Mouse (Mus musculus) cortical plate, adult 2 months (tissue): ENCODE results near the gene Rgs6. TPM values are rescaled to one million over a fixed set of nuclear protein-coding genes. Genes with fewer than 3 reads are reported as not detected.

Experiments
- H3K27ac ChIP-seq: fragments of 200-500 bp; 2 replicates; pipeline ENCODE4 v1.5.1; 2012; ENCODE audit warnings: low read length, control low read depth, inconsistent platforms; ENCODE audit not compliant: insufficient read depth
- H3K4me1 ChIP-seq: fragments of 200-500 bp; 2 replicates; pipeline ENCODE4 v1.6.1; 2011; ENCODE audit warnings: low read length; ENCODE audit not compliant: control insufficient read depth, insufficient read depth
- H3K4me3 ChIP-seq: fragments of 200-500 bp; 2 replicates; pipeline ENCODE4 v1.5.1; 2011; ENCODE audit warnings: mild to moderate bottlenecking, low read length, control low read depth; ENCODE audit not compliant: insufficient read depth
- CTCF ChIP-seq: fragments of 200-500 bp; IDR thresholded peaks from 2 replicates; pipeline ENCODE4 v1.5.1; 2011; ENCODE audit warnings: mild to moderate bottlenecking, control low read depth, low read length; ENCODE audit not compliant: insufficient read depth; ENCODE audit errors: extremely low read depth
- POLR2A ChIP-seq: fragments of 200-500 bp; IDR thresholded peaks from 2 replicates; pipeline ENCODE4 v1.6.1; 2011; ENCODE audit warnings: mild to moderate bottlenecking, low read length, control low read depth; ENCODE audit not compliant: insufficient read depth; ENCODE audit errors: extremely low read depth
- polyA plus RNA-seq: library from polyadenylated mRNA; depleted of rRNA; stranded (reverse); fragments of >200 nt; gene quantifications from 2 replicates; pipeline ENCODE4 v1.2.3, GENCODE M21; 2012

The Rgs6 gene
- polyA plus RNA-seq, 1 experiment = 40.0 TPM

GRCm38 (mm10) chr12:83050514-83050913 is 462.4 kb downstream of the Rgs6 start:
- TF ChIP-seq CTCF (no peak), POLR2A (no peak)
- Histone ChIP-seq H3K27ac (no peak overlapping the region), H3K4me3 (no peak overlapping the region), H3K4me1 (0 out of 2 replicates have a peak, but pooled peaks cover 2% of the 10 kb centered on the region)

- no peak overlapping the region for H3K27ac ChIP-seq
- 0 out of 2 replicates have a peak, but pooled peaks cover 2% of the 10 kb centered on the region for H3K4me1 ChIP-seq
- H3K4me3 ChIP-seq = no peak overlapping the region
- no peak for TF ChIP-seq CTCF
- TF ChIP-seq POLR2A = no peak
Observed at GRCm38 (mm10) chr12:83052391-83052790, 464.3 kb downstream of the Rgs6 start.

- H3K4me1 ChIP-seq = no peaks in the 10 kb centered on the region
- H3K27ac ChIP-seq = no peak overlapping the region
- H3K4me3 ChIP-seq = no peak overlapping the region
- TF ChIP-seq CTCF (no peak), POLR2A (no peak)
Observed at GRCm38 (mm10) chr12:83055690-83056089, 467.6 kb downstream of the Rgs6 start.

GRCm38 (mm10) chr12:83066426-83066825 is 478.3 kb downstream of the Rgs6 start:
- H3K4me3 ChIP-seq = no peak overlapping the region
- H3K4me1 ChIP-seq = no peaks in the 10 kb centered on the region
- H3K27ac ChIP-seq = no peak overlapping the region
- TF ChIP-seq CTCF (no peak), POLR2A (no peak)

- no peak for TF ChIP-seq CTCF
- no peak for TF ChIP-seq POLR2A
- H3K4me1 ChIP-seq = no peaks in the 10 kb centered on the region
- no peak overlapping the region for H3K4me3 ChIP-seq
- no peak overlapping the region for H3K27ac ChIP-seq
Observed at GRCm38 (mm10) chr12:83070848-83071247, 482.8 kb downstream of the Rgs6 start.

GRCm38 (mm10) chr12:83072181-83072887 is 484.2 kb downstream of the Rgs6 start:
- H3K4me3 ChIP-seq = no peak overlapping the region
- no peaks in the 10 kb centered on the region for H3K4me1 ChIP-seq
- H3K27ac ChIP-seq = no peak overlapping the region
- TF ChIP-seq CTCF (peak; percentile 42; the same call in 1 of the 2 replicates), POLR2A (no peak)

GRCm38 (mm10) chr12:83072951-83073878 is 485.1 kb downstream of the Rgs6 start:
- no peak overlapping the region for H3K27ac ChIP-seq
- no peak overlapping the region for H3K4me3 ChIP-seq
- TF ChIP-seq POLR2A = no peak
- TF ChIP-seq CTCF = no peak
- H3K4me1 ChIP-seq = no peaks in the 10 kb centered on the region

- no peak overlapping the region for H3K4me3 ChIP-seq
- no peaks in the 10 kb centered on the region for H3K4me1 ChIP-seq
- H3K27ac ChIP-seq = no peak overlapping the region
- TF ChIP-seq CTCF (no peak), POLR2A (no peak)
Observed at GRCm38 (mm10) chr12:83073879-83074368, 485.8 kb downstream of the Rgs6 start.

- H3K4me1 ChIP-seq = no peaks in the 10 kb centered on the region
Observed at GRCm38 (mm10) chr12:83076179-83076578, 488.1 kb downstream of the Rgs6 start.

GRCm38 (mm10) chr12:83077486-83077885 is 489.4 kb downstream of the Rgs6 start:
- no peak overlapping the region for H3K27ac ChIP-seq
- TF ChIP-seq POLR2A (no peak), CTCF (no peak)
- no peaks in the 10 kb centered on the region for H3K4me1 ChIP-seq
- H3K4me3 ChIP-seq = no peak overlapping the region

More at GRCm38 (mm10) chr12:83076179-83076578, 488.1 kb downstream of the Rgs6 start:
- H3K4me3 ChIP-seq = no peak overlapping the region
- H3K27ac ChIP-seq = no peak overlapping the region
- TF ChIP-seq CTCF (no peak), POLR2A (no peak)
